Mouse (Mus musculus) embryo, embryonic 9.5 days (tissue): ENCODE data around the gene Cd163l1.

Source experiments
- DNase-seq: peaks from one replicate; pipeline ENCODE4 v3.0.0-alpha.2; 2017; ENCODE audit errors: extremely low spot score

The Cd163l1 gene

GRCm38 (mm10) chr7:140220375-140220774, 2.3 kb downstream of the Cd163l1 start:
- no peak for DNase-seq

- no peak for DNase-seq
These were observed 6.1 kb downstream of the Cd163l1 start for GRCm38 (mm10) chr7:140224209-140224608.

DNA sequence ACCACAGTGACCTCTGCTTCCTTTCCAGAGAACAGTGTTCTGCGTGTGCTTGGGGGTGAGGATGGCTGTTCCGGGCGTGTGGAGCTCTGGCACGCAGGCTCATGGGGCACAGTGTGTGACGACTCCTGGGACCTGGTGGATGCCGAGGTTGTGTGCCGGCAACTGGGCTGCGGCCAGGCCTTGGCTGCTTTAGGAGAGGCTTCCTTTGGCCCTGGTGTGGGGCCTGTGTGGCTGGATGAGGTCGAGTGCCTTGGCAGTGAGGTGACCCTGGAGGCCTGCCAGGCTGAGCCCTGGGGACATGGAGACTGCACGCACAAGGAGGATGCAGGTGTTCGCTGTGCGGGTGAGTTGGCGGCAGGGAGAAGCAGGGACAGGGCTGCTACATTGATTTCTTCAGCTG, 10.4 kb downstream of the Cd163l1 start:
- no peak for DNase-seq

GRCm38 (mm10) chr7:140231026-140231425, 13.0 kb downstream of the Cd163l1 start:
- no peak for DNase-seq

DNA sequence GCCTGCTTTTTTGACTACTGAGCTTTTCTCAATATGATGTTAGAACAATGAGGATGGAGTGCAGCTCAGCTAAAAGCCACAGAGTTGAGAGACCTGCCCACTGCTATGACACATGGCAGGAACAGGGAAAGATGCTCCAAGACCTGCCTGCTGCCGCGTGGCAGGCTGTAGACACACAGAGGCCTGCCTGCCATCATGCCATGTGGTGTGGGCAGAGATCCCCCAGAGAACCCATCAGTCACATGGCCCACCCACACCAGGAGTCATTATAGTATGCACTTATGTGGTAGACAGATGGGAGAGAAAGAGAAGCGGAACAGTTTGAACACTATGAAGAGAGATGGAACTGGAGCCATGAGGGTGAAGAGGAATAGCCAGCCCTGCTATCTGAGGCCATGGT, 15.6 kb downstream of the Cd163l1 start:
- DNase-seq, result no peak

DNA sequence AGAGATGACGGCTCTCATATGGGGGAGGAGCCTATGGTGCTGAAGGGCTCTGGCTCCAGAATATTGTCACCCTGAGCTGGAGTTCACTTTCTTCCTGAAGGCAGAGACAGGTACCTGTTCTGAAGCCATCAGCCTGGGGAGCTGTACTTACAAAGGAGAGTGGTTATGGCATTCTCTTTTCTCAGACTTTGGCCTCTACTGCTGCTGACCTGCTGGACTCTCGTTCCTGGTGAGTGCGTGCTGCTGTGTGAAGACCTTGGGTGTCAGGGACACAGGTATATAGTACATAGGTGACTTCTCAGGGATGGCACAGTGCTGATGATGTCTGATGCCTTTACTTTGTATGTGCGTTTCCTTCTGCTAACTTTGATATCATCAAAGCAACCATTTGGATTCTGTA, 29.1 kb downstream of the Cd163l1 start, which contains the start of gene 5830411N06Rik:
5830411N06Rik (plus strand) TSS at position 69 of the 400 bp plus-strand sequence.
- no peak for DNase-seq

- no peak for DNase-seq
These were observed 35.8 kb downstream of the Cd163l1 start for GRCm38 (mm10) chr7:140253780-140254299.
